Mouse (Mus musculus) liver, embryonic 14.5 days (tissue): ENCODE results near the gene Fbln2. TPM values are rescaled to one million over a fixed set of nuclear protein-coding genes. Genes with fewer than 3 reads are reported as not detected.

Experiments
- ATAC-seq: fragments of 200-750 bp; cut with Nextera tagmentation; 2 replicates; pipeline ENCODE4 v1.8.0; 2017; ENCODE audit warnings: moderate number of reproducible peaks, mild to moderate bottlenecking, moderate library complexity; ENCODE audit not compliant: insufficient read depth
- DNase-seq, 3 experiments: peaks; one replicate each; pipeline ENCODE4 v3.0.0-alpha.2; 2012 to 2013; ENCODE audit warnings: low read depth in 3 of 3, low spot score in 3 of 3
- H3K27ac ChIP-seq: fragments of 300-500 bp; sonication (generic); 2 replicates; pipeline ENCODE4 v1.5.1; 2014; ENCODE audit warnings: moderate library complexity, mild to moderate bottlenecking, control low read depth, inconsistent platforms
- H3K27me3 ChIP-seq: fragments of 300-500 bp; sonication (generic); 2 replicates; pipeline ENCODE4 v1.6.1; 2014; ENCODE audit warnings: mild to moderate bottlenecking, low read length, moderate library complexity; ENCODE audit not compliant: control insufficient read depth, insufficient read depth
- H3K36me3 ChIP-seq: fragments of 300-500 bp; sonication (generic); replicated peaks from 2 replicates; pipeline ENCODE4 v1.6.1; 2014; ENCODE audit warnings: low read depth; ENCODE audit not compliant: control insufficient read depth, insufficient read depth
- H3K4me1 ChIP-seq, 2 experiments: fragments of 200-500 bp in 1 of 2; fragments of 300-500 bp in 1 of 2; sonication (generic) in 1 of 2; replicated peaks; 2 replicates each; pipeline ENCODE4 v1.6.1; 2012 to 2014; ENCODE audit warnings: antibody characterized with exemption in 1 of 2, inconsistent platforms in 1 of 2, low read length in 1 of 2; ENCODE audit not compliant: control insufficient read depth in 2 of 2, insufficient read depth in 2 of 2
- H3K4me2 ChIP-seq: fragments of 300-500 bp; sonication (generic); 2 replicates; pipeline ENCODE4 v1.6.1; 2014; ENCODE audit warnings: low read depth, mild to moderate bottlenecking, control low read depth, moderate library complexity
- H3K4me3 ChIP-seq, 2 experiments: fragments of 200-500 bp in 1 of 2; fragments of 300-500 bp in 1 of 2; sonication (generic) in 1 of 2; 2 replicates each; pipeline ENCODE4 v1.5.1; 2012 to 2014; ENCODE audit warnings: low read depth in 2 of 2, low read length in 2 of 2, mild to moderate bottlenecking in 2 of 2, control low read depth in 1 of 2, inconsistent platforms in 1 of 2, moderate library complexity in 1 of 2; ENCODE audit not compliant: insufficient read depth in 1 of 2
- H3K9ac ChIP-seq: fragments of 300-500 bp; sonication (generic); replicated peaks from 2 replicates; pipeline ENCODE4 v1.6.1; 2014; ENCODE audit warnings: mild to moderate bottlenecking, control low read depth, moderate library complexity
- H3K9me3 ChIP-seq: fragments of 300-500 bp; sonication (generic); 2 replicates; pipeline ENCODE4 v1.6.1; 2016; ENCODE audit warnings: low read length, mixed read lengths; ENCODE audit not compliant: control insufficient read depth
- CTCF ChIP-seq: IDR thresholded peaks from 2 replicates; pipeline ENCODE4 v1.5.1; 2016; ENCODE audit warnings: antibody characterized with exemption, low read depth, control low read depth
- EP300 ChIP-seq: IDR thresholded peaks from 2 replicates; pipeline ENCODE4 v1.6.1; 2016; ENCODE audit warnings: antibody characterized with exemption, low read depth
- WGBS: fragments of 180-500 bp; shearing (Covaris S2); extraction: QIAGEN DNeasy Blood & Tissue Kit; methylation state at CpG from one replicate; pipeline ENCODE4 v1.1.7; 2014; ENCODE audit not compliant: insufficient replicate concordance; 5-methylcytosine and 5-hydroxymethylcytosine counted together
- polyA plus RNA-seq, 2 experiments: library from polyadenylated mRNA; depleted of rRNA in 1 of 2; stranded (reverse) in 1 of 2; unstranded in 1 of 2; fragments of >200 nt; fragmentation: Nextera tagmentation in 1 of 2; extraction: Ambion mirVana in 1 of 2; gene quantifications; 2 replicates each; pipeline versions ENCODE4 v1.2.1 to v1.2.3; 2012 to 2014

Fbln2 gene
- polyA plus RNA-seq, 2 experiments, result 4.3 to 5.1 TPM

GRCm38 (mm10) chr6:91189971-91190370 lies 22.3 kb upstream of the Fbln2 start:
- no peak overlapping the region for H3K4me2 ChIP-seq
- no peaks in the 10 kb centered on the region for H3K27me3 ChIP-seq
- no peak overlapping the region for H3K9ac ChIP-seq
- no peak for TF ChIP-seq CTCF
- H3K4me1 ChIP-seq, result peaks cover 0 to 11% of the 10 kb centered on the region in 2 experiments; a peak in 1 of 4 replicates
- H3K27ac ChIP-seq, result no peak overlapping the region
- no peaks in the 10 kb centered on the region for H3K36me3 ChIP-seq
- no peak for ATAC-seq
- no peaks in the 10 kb centered on the region for H3K9me3 ChIP-seq
- DNase-seq, result no peak
- H3K4me3 ChIP-seq, result no peak overlapping the region
- 72% methylated on average over 6 of the region's 6 CpGs for WGBS

GRCm38 (mm10) chr6:91191465-91191864 lies 20.8 kb upstream of the Fbln2 start:
- Histone ChIP-seq H3K27ac (no peak overlapping the region), H3K27me3 (no peaks in the 10 kb centered on the region), H3K4me1 (peaks cover 0 to 11% of the 10 kb centered on the region in 2 experiments; a peak in 1 of 4 replicates), H3K36me3 (no peaks in the 10 kb centered on the region), H3K9ac (no peak overlapping the region), H3K9me3 (no peaks in the 10 kb centered on the region), H3K4me3 (no peak overlapping the region), H3K4me2 (no peak overlapping the region)
- ATAC-seq (no peak), DNase-seq (no peak)
- TF ChIP-seq CTCF (no peak), EP300 (no peak)
- WGBS, result 52% methylated on average over 2 of the region's 2 CpGs

GRCm38 (mm10) chr6:91192421-91192820 lies 19.8 kb upstream of the Fbln2 start:
- WGBS, result 31% methylated on average over 3 of the region's 3 CpGs
- Histone ChIP-seq H3K27me3 (no peaks in the 10 kb centered on the region), H3K4me3 (no peak overlapping the region), H3K27ac (no peak overlapping the region), H3K9ac (no peak overlapping the region), H3K9me3 (no peaks in the 10 kb centered on the region), H3K4me1 (peaks cover 0 to 11% of the 10 kb centered on the region in 2 experiments; a peak in 1 of 4 replicates), H3K36me3 (no peaks in the 10 kb centered on the region), H3K4me2 (no peak overlapping the region)
- no peak for TF ChIP-seq EP300
- no peak for TF ChIP-seq CTCF
- DNase-seq (no peak), ATAC-seq (no peak)

- DNase-seq, result peak in 1 of 3 experiments; percentile 18
- Histone ChIP-seq H3K4me2 (no peak overlapping the region), H3K36me3 (no peaks in the 10 kb centered on the region), H3K9ac (no peak overlapping the region), H3K27me3 (no peaks in the 10 kb centered on the region), H3K27ac (no peak overlapping the region), H3K4me3 (no peak overlapping the region), H3K9me3 (no peaks in the 10 kb centered on the region), H3K4me1 (peaks cover 0 to 11% of the 10 kb centered on the region in 2 experiments; a peak in 1 of 4 replicates)
- no peak for TF ChIP-seq EP300
- TF ChIP-seq CTCF, result no peak
- 56% methylated on average over 1 of the region's 1 CpGs for WGBS
- ATAC-seq, result peak; percentile 26; the same call in 1 of the 2 replicates
These were observed 19.3 kb upstream of the Fbln2 start for GRCm38 (mm10) chr6:91192851-91193545.

GRCm38 (mm10) chr6:91198456-91198855 lies 13.8 kb upstream of the Fbln2 start:
- no peak overlapping the region for H3K4me3 ChIP-seq
- ATAC-seq (no peak), DNase-seq (no peak)
- no peaks in the 10 kb centered on the region for H3K36me3 ChIP-seq
- H3K4me1 ChIP-seq, result peaks cover 0 to 1% of the 10 kb centered on the region in 2 experiments; a peak in 1 of 4 replicates
- no peak overlapping the region for H3K27ac ChIP-seq
- no peaks in the 10 kb centered on the region for H3K9me3 ChIP-seq
- H3K4me2 ChIP-seq, result no peak overlapping the region
- no peak overlapping the region for H3K9ac ChIP-seq
- TF ChIP-seq CTCF (no peak), EP300 (no peak)
- H3K27me3 ChIP-seq, result no peaks in the 10 kb centered on the region
- WGBS, result 33% methylated on average over 2 of the region's 2 CpGs
